Mouse (Mus musculus) forebrain, embryonic 11.5 days (tissue): ENCODE measurements around the gene Sumf2. TPM values are rescaled to one million over a fixed set of nuclear protein-coding genes. Genes with fewer than 3 reads are reported as not detected.

Source experiments
- ATAC-seq: fragments of 200-750 bp; cut with Nextera tagmentation; replicated peaks from 2 replicates; pipeline ENCODE4 v1.8.0; 2017; ENCODE audit warnings: moderate TSS enrichment; ENCODE audit not compliant: low FRiP score
- DNase-seq: peaks from one replicate; pipeline ENCODE4 v3.0.0-alpha.2; 2017; ENCODE audit warnings: low spot score
- H3K27ac ChIP-seq: fragments of 300-500 bp; sonication (generic); 2 replicates; pipeline ENCODE4 v1.5.1; 2014; ENCODE audit warnings: low read depth, low read length
- H3K27me3 ChIP-seq: fragments of 300-500 bp; sonication (generic); 2 replicates; pipeline ENCODE4 v1.6.1; 2014; ENCODE audit warnings: mild to moderate bottlenecking, low read length, mixed read lengths; ENCODE audit not compliant: control insufficient read depth, insufficient read depth
- H3K36me3 ChIP-seq: fragments of 300-500 bp; sonication (generic); 2 replicates; pipeline ENCODE4 v1.6.1; 2014; ENCODE audit warnings: mild to moderate bottlenecking, low read length, moderate library complexity, mixed read lengths; ENCODE audit not compliant: control insufficient read depth, insufficient read depth
- H3K4me1 ChIP-seq: fragments of 300-500 bp; sonication (generic); replicated peaks from 2 replicates; pipeline ENCODE4 v1.6.1; 2014; ENCODE audit warnings: low read length, mixed read lengths; ENCODE audit not compliant: control insufficient read depth, insufficient read depth
- H3K4me2 ChIP-seq: fragments of 300-500 bp; sonication (generic); 2 replicates; pipeline ENCODE4 v1.6.1; 2014; ENCODE audit warnings: low read depth, mild to moderate bottlenecking, low read length, moderate library complexity, mixed read lengths; ENCODE audit not compliant: severe bottlenecking
- H3K4me3 ChIP-seq: fragments of 300-500 bp; sonication (generic); 2 replicates; pipeline ENCODE4 v1.5.1; 2014; ENCODE audit warnings: low read depth, low read length
- H3K9ac ChIP-seq: fragments of 300-500 bp; sonication (generic); 2 replicates; pipeline ENCODE4 v1.6.1; 2014; ENCODE audit warnings: low read length
- H3K9me3 ChIP-seq: fragments of 300-500 bp; sonication (generic); 2 replicates; pipeline ENCODE4 v1.6.1; 2016; ENCODE audit warnings: low read length, mixed read lengths; ENCODE audit not compliant: control insufficient read depth
- WGBS: fragments of 180-500 bp; shearing (Covaris S2); extraction: QIAGEN DNeasy Blood & Tissue Kit; methylation state at CpG from one replicate; pipeline ENCODE4 v1.1.7; 2014; 5-methylcytosine and 5-hydroxymethylcytosine counted together
- polyA plus RNA-seq: library from polyadenylated mRNA; unstranded; fragments of >200 nt; fragmentation: Nextera tagmentation; extraction: Ambion mirVana; gene quantifications from 2 replicates; pipeline ENCODE4 v1.2.1, GENCODE M21; 2014

Gene Sumf2
- polyA plus RNA-seq = 43.5 and 45.0 TPM in 2 replicates

- H3K4me3 ChIP-seq = peak within 1 kb of the TSS; percentile 65
- no peaks in the 10 kb centered on the region for H3K27me3 ChIP-seq
- ATAC-seq (peak; percentile 99), DNase-seq (peak; percentile 97)
- peak within 1 kb of the TSS; percentile 62 for H3K4me2 ChIP-seq
- no peaks in the 10 kb centered on the region for H3K9me3 ChIP-seq
- 14% methylated on average over 22 of the region's 22 CpGs for WGBS
- H3K27ac ChIP-seq = peak within 1 kb of the TSS; percentile 59; the same call in 1 of the 2 replicates
- peak within 1 kb of the TSS; percentile 77 for H3K9ac ChIP-seq
- H3K4me1 ChIP-seq = no peaks in the 10 kb centered on the region
- H3K36me3 ChIP-seq = peaks cover 10% of the 10 kb centered on the region; the same call in 1 of the 2 replicates
Observed at GRCm38 (mm10) chr5:129846752-129847557, at the start of gene Sumf2. Gene Sumf2, plus strand, starts transcription at chr5:129846986.

- H3K4me2 ChIP-seq = no peak overlapping the region
- H3K27ac ChIP-seq = no peak overlapping the region
- DNase-seq = no peak
- H3K4me3 ChIP-seq = no peak overlapping the region
- H3K27me3 ChIP-seq = no peaks in the 10 kb centered on the region
- no peaks in the 10 kb centered on the region for H3K9me3 ChIP-seq
- H3K36me3 ChIP-seq = peaks cover 10% of the 10 kb centered on the region; the same call in 1 of the 2 replicates
- no peak overlapping the region for H3K9ac ChIP-seq
- WGBS = 97% methylated on average over 5 of the region's 5 CpGs
- no peak for ATAC-seq
- no peaks in the 10 kb centered on the region for H3K4me1 ChIP-seq
Observed at GRCm38 (mm10) chr5:129844848-129845247, 1.9 kb upstream of the Sumf2 start.

DNA sequence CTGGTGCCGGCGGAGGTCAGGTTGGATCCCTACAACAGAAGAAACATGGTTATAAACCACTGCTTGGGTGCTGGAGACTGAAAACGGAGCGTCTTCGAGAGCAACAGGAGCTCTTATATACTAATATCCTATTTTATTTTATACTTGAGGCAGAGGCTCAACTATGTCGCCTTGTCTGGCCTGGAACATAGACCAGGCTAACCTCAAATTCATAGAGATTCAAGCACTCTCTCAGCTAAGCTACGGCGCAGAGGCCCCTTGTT lies 703 bp downstream of the Sumf2 start:
- Histone ChIP-seq H3K9me3 (no peaks in the 10 kb centered on the region), H3K27me3 (no peaks in the 10 kb centered on the region), H3K27ac (no peak overlapping the region), H3K4me3 (peak overlapping the region; percentile 65), H3K4me1 (no peaks in the 10 kb centered on the region), H3K4me2 (peak overlapping the region; percentile 62), H3K9ac (peak overlapping the region; percentile 77), H3K36me3 (peaks cover 10% of the 10 kb centered on the region; the same call in 1 of the 2 replicates)
- ATAC-seq (no peak), DNase-seq (no peak)
- WGBS = 67% methylated on average over 8 of the region's 8 CpGs

- H3K27me3 ChIP-seq = no peaks in the 10 kb centered on the region
- no peak overlapping the region for H3K27ac ChIP-seq
- H3K36me3 ChIP-seq = no peaks in the 10 kb centered on the region; the same call in 1 of the 2 replicates
- no peaks in the 10 kb centered on the region for H3K4me1 ChIP-seq
- H3K4me2 ChIP-seq = no peak overlapping the region
- 47% methylated on average over 5 of the region's 5 CpGs for WGBS
- no peak overlapping the region for H3K9ac ChIP-seq
- H3K9me3 ChIP-seq = no peaks in the 10 kb centered on the region
- no peak for DNase-seq
- no peak overlapping the region for H3K4me3 ChIP-seq
- no peak for ATAC-seq
Observed at GRCm38 (mm10) chr5:129855163-129855562, 8.4 kb downstream of the Sumf2 start.

GRCm38 (mm10) chr5:129856414-129856813 lies 9.6 kb downstream of the Sumf2 start:
- no peak overlapping the region for H3K27ac ChIP-seq
- WGBS = 85% methylated on average over 5 of the region's 5 CpGs
- no peak for DNase-seq

GRCm38 (mm10) chr5:129862325-129862724 lies 15.5 kb downstream of the Sumf2 start:
- no peaks in the 10 kb centered on the region; the same call in 1 of the 2 replicates for H3K9me3 ChIP-seq
- ATAC-seq (no peak), DNase-seq (no peak)
- no peak overlapping the region for H3K4me2 ChIP-seq
- no peak overlapping the region for H3K9ac ChIP-seq
- H3K27me3 ChIP-seq = no peaks in the 10 kb centered on the region
- H3K36me3 ChIP-seq = no peaks in the 10 kb centered on the region; the same call in 1 of the 2 replicates
- H3K4me1 ChIP-seq = no peaks in the 10 kb centered on the region
- no peak overlapping the region for H3K27ac ChIP-seq
- no peak overlapping the region for H3K4me3 ChIP-seq
- 97% methylated on average over 6 of the region's 6 CpGs for WGBS

More at GRCm38 (mm10) chr5:129856414-129856813, 9.6 kb downstream of the Sumf2 start:
- no peaks in the 10 kb centered on the region for H3K4me1 ChIP-seq
- ATAC-seq = no peak
- no peaks in the 10 kb centered on the region for H3K27me3 ChIP-seq
- H3K9me3 ChIP-seq = no peaks in the 10 kb centered on the region
- H3K4me3 ChIP-seq = no peak overlapping the region
- no peak overlapping the region for H3K9ac ChIP-seq
- H3K36me3 ChIP-seq = no peaks in the 10 kb centered on the region; the same call in 1 of the 2 replicates
- H3K4me2 ChIP-seq = no peak overlapping the region

- DNase-seq = peak; percentile 61
- Histone ChIP-seq H3K27me3 (no peaks in the 10 kb centered on the region), H3K4me2 (0 out of 2 replicates have a peak overlapping the region, but pooled peaks have one; percentile 18), H3K9ac (no peak overlapping the region), H3K27ac (no peak overlapping the region), H3K9me3 (no peaks in the 10 kb centered on the region; the same call in 1 of the 2 replicates), H3K4me1 (no peaks in the 10 kb centered on the region), H3K4me3 (no peak overlapping the region), H3K36me3 (no peaks in the 10 kb centered on the region; the same call in 1 of the 2 replicates)
- 14% methylated on average over 18 of the region's 18 CpGs for WGBS
- no peak for ATAC-seq
Observed at GRCm38 (mm10) chr5:129864467-129864866, 17.7 kb downstream of the Sumf2 start.

- Histone ChIP-seq H3K9me3 (no peaks in the 10 kb centered on the region; the same call in 1 of the 2 replicates), H3K4me2 (no peak overlapping the region), H3K9ac (no peak overlapping the region), H3K36me3 (no peaks in the 10 kb centered on the region; the same call in 1 of the 2 replicates), H3K27me3 (no peaks in the 10 kb centered on the region), H3K4me1 (no peaks in the 10 kb centered on the region), H3K27ac (no peak overlapping the region), H3K4me3 (no peak overlapping the region)
- ATAC-seq = no peak
- no peak for DNase-seq
- 88% methylated on average over 12 of the region's 12 CpGs for WGBS
Observed at GRCm38 (mm10) chr5:129865841-129866240, 19.1 kb downstream of the Sumf2 start.
